Mouse (Mus musculus) large intestine, adult 2 months (tissue): ENCODE data around the gene Gm4631. TPM values are rescaled to one million over a fixed set of nuclear protein-coding genes. Genes with fewer than 3 reads are reported as not detected.
"Not testable (repeated sequence)": the region's sequence is repeated elsewhere in the genome, so short reads cannot be mapped to it uniquely, and the experiment has no call there.

Experiments used
- DNase-seq: peaks from one replicate; pipeline ENCODE4 v3.0.0-alpha.2; 2012; ENCODE audit warnings: low read depth, low spot score
- WGBS: fragments of 180-500 bp; shearing (Covaris S2); methylation state at CpG from one replicate; pipeline ENCODE4 v1.1.7; 2018; 5-methylcytosine and 5-hydroxymethylcytosine counted together
- polyA plus RNA-seq: library from polyadenylated mRNA; depleted of rRNA; stranded (reverse); fragments of >200 nt; gene quantifications from 2 replicates; pipeline ENCODE4 v1.2.3, GENCODE M21; 2012; rRNA removed

Gene Gm4631
- polyA plus RNA-seq, result 1.5 and 1.6 TPM in 2 replicates

DNA sequence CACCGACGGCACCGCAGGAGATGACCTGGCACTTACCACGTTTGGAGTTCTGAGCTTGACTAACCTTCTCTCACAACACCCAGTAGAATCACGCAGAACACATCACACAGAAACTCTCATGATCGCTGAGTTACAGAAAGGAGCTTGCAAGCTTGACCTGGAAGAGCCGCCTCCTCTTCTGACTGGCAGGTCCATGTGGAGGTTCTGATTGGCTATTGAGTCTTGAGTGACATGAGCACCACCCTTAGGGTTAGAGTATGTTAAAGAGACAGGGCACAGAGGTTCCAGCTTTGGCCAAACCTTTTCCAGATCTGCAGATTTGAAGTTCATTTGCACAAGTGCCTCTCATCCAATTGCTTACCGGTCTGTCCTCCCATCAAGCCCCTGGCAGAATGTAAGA lies at the start of gene Gm4631:
Gm4631 (minus strand) TSS at position 101 of the 400 bp plus-strand sequence.
- no CpG with 5 or more reads among the region's 8 CpGs for WGBS
- DNase-seq, result not testable (repeated sequence)

DNA sequence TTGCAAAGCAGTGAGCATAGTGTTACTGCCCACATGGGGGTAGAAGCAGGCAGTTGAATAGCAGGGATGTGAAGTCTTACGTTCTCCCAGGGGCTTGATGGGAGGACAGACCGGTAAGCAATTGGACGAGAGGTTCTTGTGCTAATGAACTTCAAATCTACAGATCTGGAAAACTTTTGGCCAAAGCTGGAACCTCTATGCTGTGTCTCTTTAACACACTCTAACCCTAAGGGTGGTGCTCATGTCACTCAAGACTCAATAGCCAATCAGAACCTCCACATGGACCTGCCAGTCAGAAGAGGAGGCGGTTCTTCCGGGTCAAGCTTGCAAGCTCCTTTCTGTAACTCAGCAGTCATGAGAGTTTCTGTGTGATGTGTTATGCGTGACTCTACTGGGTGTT lies 34.1 kb upstream of the Gm4631 start, which contains the start of gene Zfp968:
Zfp968 (plus strand) TSS at position 301 of the 400 bp plus-strand sequence.
- WGBS, result no CpG with 5 or more reads among the region's 6 CpGs
- not testable (repeated sequence) for DNase-seq

DNA sequence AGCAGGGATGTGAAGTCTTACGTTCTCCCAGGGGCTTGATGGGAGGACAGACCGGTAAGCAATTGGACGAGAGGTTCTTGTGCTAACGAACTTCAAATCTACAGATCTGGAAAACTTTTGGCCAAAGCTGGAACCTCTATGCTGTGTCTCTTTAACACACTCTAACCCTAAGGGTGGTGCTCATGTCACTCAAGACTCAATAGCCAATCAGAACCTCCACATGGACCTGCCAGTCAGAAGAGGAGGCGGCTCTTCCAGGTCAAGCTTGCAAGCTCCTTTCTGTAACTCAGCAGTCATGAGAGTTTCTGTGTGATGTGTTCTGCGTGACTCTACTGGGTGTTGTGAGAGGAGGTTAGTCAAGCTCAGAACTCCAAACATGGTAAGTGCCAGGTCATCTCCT lies 63.2 kb downstream of the Gm4631 start, which contains the start of gene Gm14440:
Gm14440 (plus strand) TSS at position 301 of the 400 bp plus-strand sequence.
- DNase-seq, result not testable (repeated sequence)
- no CpG with 5 or more reads among the region's 6 CpGs for WGBS

Other genes with a start within 250 kb of the Gm4631 start
- gene Gm14399, start 196.2 kb downstream of the Gm4631 start, polyA plus RNA-seq, result 0.17 and 0.52 TPM in 2 replicates
- gene Gm14443, start 162.3 kb downstream of the Gm4631 start, polyA plus RNA-seq, result 0.02 and 0.05 TPM in 2 replicates
- 1.7 and 5.4 TPM in 2 replicates for gene Gm14391, start 131.3 kb downstream of the Gm4631 start, polyA plus RNA-seq
- gene Gm14440, start 63.1 kb downstream of the Gm4631 start, polyA plus RNA-seq, result not detected in 2 replicates
- 0.33 and 1.1 TPM in 2 replicates for gene Zfp968, start 34.2 kb upstream of the Gm4631 start, polyA plus RNA-seq
- 2.5 and 3.7 TPM in 2 replicates for gene Gm4724, start 97.6 kb upstream of the Gm4631 start, polyA plus RNA-seq
- gene Zfp965, start 131.8 kb upstream of the Gm4631 start, polyA plus RNA-seq, result 0.26 and 0.43 TPM in 2 replicates